10 mouse cellular contexts compared by ENCODE assay signal in the genomic region with DNA sequence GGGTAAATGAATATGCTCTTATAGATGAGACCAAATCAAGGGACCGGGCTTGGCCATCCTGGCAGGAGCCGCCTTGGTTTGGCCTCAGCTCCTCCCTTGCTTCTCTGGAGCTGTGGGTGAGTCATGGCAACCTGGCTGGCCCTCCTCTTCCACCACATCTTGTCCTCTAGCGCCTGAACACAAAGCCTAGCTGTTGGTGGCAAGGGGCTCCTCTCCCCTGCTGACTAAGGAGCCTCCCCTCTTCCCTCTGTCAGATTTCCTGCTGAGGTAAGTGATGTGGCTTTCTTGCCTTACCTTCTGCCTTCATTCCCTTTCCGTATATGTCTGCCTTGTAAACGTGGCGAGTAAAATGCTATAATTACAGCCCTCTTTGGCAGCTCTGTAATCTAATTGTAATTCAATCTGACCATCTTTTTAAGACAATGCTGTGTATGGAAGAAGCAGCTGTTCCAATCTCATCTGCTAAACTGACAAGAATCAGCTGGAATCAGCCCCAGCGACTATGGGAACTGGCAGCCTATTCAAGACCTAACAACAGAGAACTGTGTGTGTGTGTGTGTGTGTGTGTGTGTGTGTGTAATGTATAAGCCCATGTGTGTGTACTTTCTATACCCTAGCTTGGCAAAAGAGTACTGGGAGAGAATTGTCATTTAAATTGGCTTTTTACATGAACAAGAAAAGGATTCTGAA.
DNase-seq lines count a peak whose midpoint lies in the region; ATAC-seq and TF ChIP-seq lines count a peak whose summit lies in the region.
"Had no signal": no experiment of that assay in that cellular context is flagged by ENCODE, and none has a peak within 500 bp of the region (broad histone marks: within the 10 kb centered on the region; RNA-seq: fewer than 3 reads in every experiment).

No protein-coding gene starts in this region.

- DNase-seq in lung, embryonic 14.5 days: peak; percentile 70
- DNase-seq in lung, postnatal 10 days: no peak
- peak; percentile 66 for DNase-seq in forebrain, embryonic 11.5 days (ENCODE audit: low spot score)
- peak; percentile 21 to 42 for DNase-seq in layer of hippocampus, postnatal 14 days (ENCODE audit: low spot score in 2 of 2)
- DNase-seq in thymus, postnatal 14 days: no peak
- no peak for DNase-seq in thymus, postnatal 36 days
- DNase-seq: gastrocnemius, postnatal 25 days had no signal

- H3K27me3 ChIP-seq in lung, embryonic 14.5 days (ENCODE audit: insufficient read depth, low read length): no peaks in the 10 kb centered on the region
- no peaks in the 10 kb centered on the region for H3K27me3 ChIP-seq in forebrain, embryonic 11.5 days (ENCODE audit: control insufficient read depth, insufficient read depth, low read length)
- H3K27me3 ChIP-seq in stomach, embryonic 14.5 days (ENCODE audit: control insufficient read depth, insufficient read depth, low read length): no peaks in the 10 kb centered on the region
- no peaks in the 10 kb centered on the region for H3K27me3 ChIP-seq in liver, embryonic 12.5 days (replicated peaks)
- H3K27me3 ChIP-seq: liver, embryonic 15.5 days had no signal

- H3K9me3 ChIP-seq in lung, embryonic 14.5 days (ENCODE audit: low read depth, low read length): no peaks in the 10 kb centered on the region
- H3K9me3 ChIP-seq in forebrain, embryonic 11.5 days (ENCODE audit: control insufficient read depth, low read length): no peaks in the 10 kb centered on the region
- no peaks in the 10 kb centered on the region for H3K9me3 ChIP-seq in stomach, embryonic 14.5 days (ENCODE audit: control insufficient read depth, low read depth, low read length)
- H3K9me3 ChIP-seq in liver, embryonic 12.5 days (replicated peaks): no peaks in the 10 kb centered on the region
- H3K9me3 ChIP-seq: liver, embryonic 15.5 days had no signal

- H3K9ac ChIP-seq in lung, embryonic 14.5 days: no peak overlapping the region
- H3K9ac ChIP-seq in forebrain, embryonic 11.5 days (ENCODE audit: low read length): 0 out of 2 replicates have a peak overlapping the region, but pooled peaks have one; percentile 5
- no peak overlapping the region for H3K9ac ChIP-seq in stomach, embryonic 14.5 days (replicated peaks; ENCODE audit: low read depth, low read length)
- no peak overlapping the region for H3K9ac ChIP-seq in liver, embryonic 12.5 days
- H3K9ac ChIP-seq: liver, embryonic 15.5 days had no signal

- peak; percentile 73; the same call in 1 of the 2 replicates for ATAC-seq in lung, embryonic 14.5 days (ENCODE audit: insufficient read depth)
- ATAC-seq in forebrain, embryonic 11.5 days (replicated peaks; ENCODE audit: low FRiP score): peak; percentile 91
- peak; percentile 68; the same call in 1 of the 2 replicates for ATAC-seq in stomach, embryonic 14.5 days (ENCODE audit: insufficient number of reproducible peaks, insufficient read depth, low FRiP score, low read depth)
- no peak for ATAC-seq in liver, embryonic 12.5 days

- no peaks in the 10 kb centered on the region for H3K36me3 ChIP-seq in lung, embryonic 14.5 days (ENCODE audit: insufficient read depth)
- no peaks in the 10 kb centered on the region for H3K36me3 ChIP-seq in forebrain, embryonic 11.5 days (ENCODE audit: control insufficient read depth, insufficient read depth, low read length)
- H3K36me3 ChIP-seq in stomach, embryonic 14.5 days (ENCODE audit: control insufficient read depth, insufficient read depth, low read length): no peaks in the 10 kb centered on the region
- no peaks in the 10 kb centered on the region for H3K36me3 ChIP-seq in liver, embryonic 12.5 days
- H3K36me3 ChIP-seq: liver, embryonic 15.5 days had no signal

- H3K4me3 ChIP-seq in lung, embryonic 14.5 days (ENCODE audit: low read depth, low read length): no peak overlapping the region
- H3K4me3 ChIP-seq in forebrain, embryonic 11.5 days (ENCODE audit: low read depth, low read length): no peak overlapping the region
- no peak overlapping the region for H3K4me3 ChIP-seq in stomach, embryonic 14.5 days (ENCODE audit: low read depth, low read length)
- H3K4me3 ChIP-seq in liver, embryonic 12.5 days: no peak overlapping the region
- H3K4me3 ChIP-seq: liver, embryonic 15.5 days had no signal

- H3K27ac ChIP-seq in lung, embryonic 14.5 days (ENCODE audit: low read depth): no peak overlapping the region
- H3K27ac ChIP-seq in forebrain, embryonic 11.5 days (ENCODE audit: low read depth, low read length): peak overlapping the region; percentile 77
- H3K27ac ChIP-seq in stomach, embryonic 14.5 days (ENCODE audit: low read length): peak overlapping the region; percentile 33; the same call in 1 of the 2 replicates
- H3K27ac ChIP-seq in liver, embryonic 12.5 days: no peak overlapping the region
- H3K27ac ChIP-seq: liver, embryonic 15.5 days had no signal

- H3K4me2 ChIP-seq in lung, embryonic 14.5 days: peak overlapping the region; percentile 20; the same call in 1 of the 2 replicates
- no peak overlapping the region for H3K4me2 ChIP-seq in forebrain, embryonic 11.5 days (ENCODE audit: low read depth, low read length, severe bottlenecking)
- H3K4me2 ChIP-seq in stomach, embryonic 14.5 days (replicated peaks; ENCODE audit: low read depth, low read length): no peak overlapping the region
- H3K4me2 ChIP-seq in liver, embryonic 12.5 days: no peak overlapping the region
- H3K4me2 ChIP-seq: liver, embryonic 15.5 days had no signal

- H3K4me1 ChIP-seq in lung, embryonic 14.5 days (ENCODE audit: insufficient read depth): no peaks in the 10 kb centered on the region
- H3K4me1 ChIP-seq in forebrain, embryonic 11.5 days (replicated peaks; ENCODE audit: control insufficient read depth, insufficient read depth, low read length): peaks cover 13% of the 10 kb centered on the region; the same call in 1 of the 2 replicates
- peaks cover 3% of the 10 kb centered on the region; the same call in 1 of the 2 replicates for H3K4me1 ChIP-seq in stomach, embryonic 14.5 days (ENCODE audit: control insufficient read depth, insufficient read depth, low read length)
- H3K4me1 ChIP-seq in liver, embryonic 12.5 days: peaks cover 18% of the 10 kb centered on the region

- 47% methylated on average over 7 of the region's 7 CpGs for WGBS in lung, embryonic 14.5 days
- 25% methylated on average over 7 of the region's 7 CpGs for WGBS in forebrain, embryonic 11.5 days
- 36% methylated on average over 7 of the region's 7 CpGs for WGBS in stomach, embryonic 14.5 days
- 56% methylated on average over 7 of the region's 7 CpGs for WGBS in liver, embryonic 12.5 days (ENCODE audit: insufficient replicate concordance)

- no peak for TF ChIP-seq CTCF in lung, embryonic 14.5 days (IDR thresholded peaks at IDR 0.05; ENCODE audit: low read depth)

Comparison
In these comparisons a context has a peak if more than half of its experiments do, and no peak if none do; other contexts are left out.
1. DNase-seq: peak in lung, embryonic 14.5 days (single experiment), forebrain, embryonic 11.5 days (single experiment) and layer of hippocampus, postnatal 14 days (2 of 2); none in lung, postnatal 10 days (single experiment), thymus, postnatal 14 days (single experiment) and thymus, postnatal 36 days (0 of 2).
2. H3K27ac ChIP-seq: peak in forebrain, embryonic 11.5 days (single experiment) and stomach, embryonic 14.5 days (single experiment); none in lung, embryonic 14.5 days (single experiment) and liver, embryonic 12.5 days (single experiment).